Mouse (Mus musculus) lung, adult 2 months (tissue): ENCODE measurements at regions not wholly inside any gene's neighbourhood (a gene's known extent, or its start where the extent isn't known, plus 50 kb on each side); places are given as distances from the start of the nearest gene placed in this dataset.

Experiments used
- DNase-seq: peaks from one replicate; pipeline ENCODE4 v3.0.0; 2022
- H3K4me1 ChIP-seq: fragments of 200-500 bp; 2 replicates; pipeline ENCODE4 v1.6.1; 2011; ENCODE audit warnings: low read length; ENCODE audit not compliant: control insufficient read depth, insufficient read depth
- H3K4me3 ChIP-seq: fragments of 200-500 bp; replicated peaks from 2 replicates; pipeline ENCODE3; 2011; ENCODE audit warnings: low read depth, mild to moderate bottlenecking, control low read depth, low read length; ENCODE audit errors: extremely low read depth
- CTCF ChIP-seq: fragments of 200-500 bp; IDR thresholded peaks from 2 replicates; pipeline ENCODE4 v1.5.1; 2011; ENCODE audit warnings: mild to moderate bottlenecking, low read length, control low read depth; ENCODE audit not compliant: insufficient read depth
- POLR2A ChIP-seq: fragments of 200-500 bp; IDR thresholded peaks from 2 replicates; pipeline ENCODE4 v1.6.1; 2011; ENCODE audit warnings: low read depth, mild to moderate bottlenecking, control low read depth, low read length, borderline replicate concordance; ENCODE audit errors: extremely low read depth
- WGBS: fragments of 180-500 bp; shearing (Covaris S2); methylation state at CpG from one replicate; pipeline ENCODE4 v1.1.7; 2018; 5-methylcytosine and 5-hydroxymethylcytosine counted together

DNA sequence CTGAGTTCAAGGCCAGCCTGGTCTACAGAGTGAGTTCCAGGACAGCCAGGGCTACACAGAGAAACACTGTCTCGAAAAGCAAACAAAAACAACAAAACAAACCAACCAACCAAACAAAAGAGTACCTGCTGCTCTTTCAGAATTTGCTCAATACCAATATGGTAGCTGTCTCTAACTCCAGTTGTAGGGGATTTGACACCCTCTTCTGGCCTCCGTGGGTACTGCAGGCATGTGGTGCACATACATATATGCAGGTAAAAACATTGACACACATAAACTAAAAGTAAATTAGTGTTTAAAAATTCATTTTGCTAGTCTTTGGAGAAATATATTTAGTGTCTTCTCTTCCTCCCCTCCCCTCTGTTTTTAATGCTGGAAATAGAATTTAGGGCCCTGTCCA is 145.8 kb downstream of the Dusp6 start:
- 97% methylated on average over 2 of the region's 2 CpGs for WGBS
- TF ChIP-seq CTCF: no peak
- no peak for TF ChIP-seq POLR2A
- H3K4me3 ChIP-seq: no peak overlapping the region
- DNase-seq: no peak
- H3K4me1 ChIP-seq: peaks cover 3% of the 10 kb centered on the region

DNA sequence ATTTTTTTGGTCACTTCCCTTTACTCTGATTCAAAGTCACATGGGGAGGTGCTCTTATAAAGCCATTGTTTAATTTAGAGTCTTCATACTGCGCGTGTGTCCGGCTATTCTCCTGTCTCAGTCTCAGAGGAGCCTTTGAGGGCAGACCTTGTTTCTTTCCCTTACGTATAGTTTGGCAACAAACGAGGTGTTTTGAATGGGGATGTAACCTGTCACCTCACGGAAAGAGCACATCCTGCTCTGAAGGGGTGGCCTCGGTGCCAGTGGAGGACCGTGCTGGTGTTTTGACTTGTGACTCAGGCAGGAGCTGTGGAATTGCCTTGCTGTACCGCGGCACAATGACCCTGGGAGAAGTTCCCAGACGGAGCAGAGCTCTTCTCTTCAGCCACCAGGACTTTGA is 146.7 kb downstream of the Dusp6 start:
- H3K4me3 ChIP-seq: no peak overlapping the region
- peaks cover 3% of the 10 kb centered on the region for H3K4me1 ChIP-seq
- WGBS: 26% methylated on average over 11 of the region's 11 CpGs
- no peak for TF ChIP-seq CTCF
- TF ChIP-seq POLR2A: no peak
- DNase-seq: no peak

DNA sequence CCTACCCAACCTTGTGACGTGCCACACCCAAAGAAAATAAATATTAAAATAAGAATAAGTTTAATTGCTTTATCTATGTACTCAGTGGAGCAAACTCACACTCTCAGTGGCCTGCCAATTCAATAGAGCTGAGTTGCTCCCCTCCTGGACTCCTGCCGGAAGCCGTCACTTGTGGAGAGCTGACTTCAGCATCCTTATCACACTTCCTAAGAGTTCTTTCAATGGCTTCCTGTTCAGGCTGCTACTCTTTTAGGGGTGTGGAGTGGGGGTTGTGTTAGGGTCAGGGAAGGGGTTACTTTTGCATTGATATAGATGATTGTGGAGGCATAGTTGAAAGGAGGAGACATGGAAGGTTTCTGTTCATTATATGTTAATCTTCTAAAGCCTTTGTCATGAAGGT is 147.7 kb downstream of the Dusp6 start:
- no peak for DNase-seq

DNA sequence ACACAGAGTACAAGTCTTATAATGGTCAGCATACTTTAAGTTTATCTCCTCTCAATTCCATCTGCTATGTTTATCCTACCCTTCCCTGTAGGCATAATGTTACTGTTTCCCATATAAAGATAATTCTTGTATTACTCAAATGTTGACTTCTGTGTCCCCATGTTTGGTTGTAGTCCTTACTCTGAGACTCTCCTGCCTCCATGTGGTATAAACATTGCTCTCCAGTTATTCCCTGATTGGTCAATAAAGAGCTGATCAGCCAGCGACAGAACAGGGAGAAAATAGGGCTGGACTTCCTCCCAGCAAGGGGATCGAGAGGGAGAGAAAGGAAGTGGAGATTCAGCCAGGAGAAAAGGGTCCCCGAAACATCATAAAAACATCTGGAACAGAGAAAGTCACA is 150.4 kb downstream of the Dusp6 start:
- no peak for DNase-seq
- H3K4me1 ChIP-seq: peaks cover 3% of the 10 kb centered on the region
- WGBS: 72% methylated on average over 3 of the region's 3 CpGs
- TF ChIP-seq CTCF (no peak), POLR2A (no peak)
- no peak overlapping the region for H3K4me3 ChIP-seq

More for the DNA sequence above, 147.7 kb downstream of the Dusp6 start:
- 42% methylated on average over 3 of the region's 3 CpGs for WGBS
- H3K4me3 ChIP-seq: no peak overlapping the region
- no peak for TF ChIP-seq POLR2A
- TF ChIP-seq CTCF: no peak
- peaks cover 3% of the 10 kb centered on the region for H3K4me1 ChIP-seq

DNA sequence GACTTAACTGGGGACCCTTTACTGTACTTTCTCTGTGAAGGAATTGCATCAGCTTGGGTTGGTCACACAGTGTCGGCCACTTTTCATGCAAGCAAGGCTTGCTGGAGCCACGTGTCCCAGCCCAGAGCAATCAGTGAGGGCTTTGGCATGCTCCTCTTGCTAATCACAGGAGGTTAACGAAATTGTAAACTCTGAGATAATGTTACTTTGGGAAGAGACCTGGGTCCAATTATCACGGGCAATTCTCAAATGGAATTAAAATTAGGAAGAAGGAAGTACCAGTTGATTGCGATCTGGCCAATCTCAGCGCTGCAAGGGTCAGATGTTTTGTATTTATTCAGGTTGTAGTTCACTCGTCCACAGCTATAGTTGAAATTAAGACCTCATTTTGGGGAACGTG is 153.2 kb downstream of the Dusp6 start:
- no peak overlapping the region for H3K4me3 ChIP-seq
- DNase-seq: no peak
- TF ChIP-seq CTCF: no peak
- no peak for TF ChIP-seq POLR2A
- no peaks in the 10 kb centered on the region for H3K4me1 ChIP-seq
- WGBS: 57% methylated on average over 8 of the region's 8 CpGs

DNA sequence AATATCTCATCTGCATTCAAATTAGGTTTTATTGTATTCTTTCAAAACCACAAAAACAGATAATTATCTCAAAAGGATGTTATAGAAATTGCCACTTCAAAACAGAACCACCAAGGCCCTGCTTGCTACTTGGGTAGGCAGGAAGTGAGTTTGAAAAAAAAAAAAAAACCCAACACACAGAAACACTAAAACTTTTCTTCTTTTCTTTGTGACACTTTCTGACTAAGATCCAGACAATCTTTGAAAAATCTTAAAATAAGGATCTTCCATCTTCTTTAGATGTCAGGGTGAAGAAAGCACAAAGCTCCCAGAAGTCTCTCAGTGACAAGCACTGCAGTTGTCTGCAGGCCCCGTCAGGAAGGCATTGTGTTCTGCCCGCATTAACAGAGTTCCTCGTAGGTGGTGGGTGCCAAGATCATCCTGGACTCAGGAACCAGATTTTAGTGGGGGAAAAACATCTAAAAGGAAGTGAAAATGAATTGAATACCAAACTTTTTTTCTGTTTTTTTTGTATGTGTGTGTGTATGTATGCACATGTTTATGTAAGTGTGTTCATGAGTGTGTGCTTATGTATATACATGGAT is 154.0 kb downstream of the Dusp6 start:
- Histone ChIP-seq H3K4me1 (no peaks in the 10 kb centered on the region), H3K4me3 (no peak overlapping the region)
- TF ChIP-seq POLR2A (no peak), CTCF (no peak)
- WGBS: 37% methylated on average over 3 of the region's 3 CpGs
- no peak for DNase-seq

DNA sequence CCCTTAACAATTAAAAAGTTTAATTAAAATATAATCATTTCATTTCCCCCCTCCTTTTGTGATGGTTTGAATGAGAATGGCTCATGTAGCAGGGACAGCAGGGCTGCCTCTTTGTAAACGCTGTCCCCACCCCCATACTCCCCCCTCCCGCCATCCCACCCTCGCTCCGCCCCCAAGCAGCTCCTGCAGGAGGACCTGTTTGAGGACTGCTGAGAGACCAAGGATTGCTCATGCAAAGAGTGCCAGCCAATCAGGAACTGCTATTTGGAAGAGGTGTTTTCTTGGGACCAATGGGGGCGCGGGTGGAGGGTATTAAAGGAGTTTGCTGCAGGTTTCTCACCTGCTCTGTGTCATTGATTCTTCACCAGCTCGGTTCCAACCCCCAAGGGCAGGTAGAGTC is 154.6 kb downstream of the Dusp6 start:
- DNase-seq: no peak
- H3K4me3 ChIP-seq: no peak overlapping the region
- 66% methylated on average over 7 of the region's 7 CpGs for WGBS
- no peaks in the 10 kb centered on the region for H3K4me1 ChIP-seq
- TF ChIP-seq POLR2A: no peak
- no peak for TF ChIP-seq CTCF

DNA sequence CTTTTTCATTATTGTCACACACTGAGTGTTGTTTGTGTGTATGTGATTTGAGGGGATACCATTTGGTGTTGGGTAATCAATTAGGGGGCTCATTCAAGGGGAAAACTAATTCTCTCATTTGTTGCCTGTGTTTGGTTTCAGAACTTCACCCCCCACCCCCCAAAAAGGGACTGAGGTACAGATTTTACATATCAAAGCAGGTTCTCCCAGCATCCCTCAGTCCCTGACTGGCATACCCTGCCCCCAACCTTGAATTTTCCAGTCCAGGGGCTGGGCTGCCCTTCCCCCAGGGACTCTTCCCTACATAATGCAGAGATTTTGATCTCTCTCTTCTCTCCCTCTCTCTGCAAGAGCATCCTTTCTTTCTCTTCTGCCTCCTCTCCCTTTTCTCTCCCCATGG is 155.5 kb downstream of the Dusp6 start:
- Histone ChIP-seq H3K4me1 (no peaks in the 10 kb centered on the region), H3K4me3 (no peak overlapping the region)
- no peak for TF ChIP-seq CTCF
- no peak for TF ChIP-seq POLR2A
- DNase-seq: no peak

DNA sequence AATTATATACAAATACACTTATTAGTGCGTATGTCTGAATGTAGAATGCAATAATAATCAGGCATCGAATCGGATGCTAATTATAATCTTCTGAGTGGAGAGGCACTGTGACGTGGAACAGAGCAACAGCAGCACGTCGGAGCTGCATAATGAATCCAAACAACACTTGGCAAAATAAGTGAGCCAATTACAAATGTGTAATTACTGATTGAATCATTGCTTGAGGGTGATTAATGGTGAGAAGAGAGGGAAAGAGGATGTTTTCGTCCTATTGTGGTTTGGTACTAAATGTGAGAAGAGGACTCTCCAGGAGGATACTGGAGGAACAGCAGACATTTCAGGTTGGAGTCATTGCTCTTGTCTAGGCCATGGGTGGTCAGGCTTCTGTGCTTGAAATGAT is 156.5 kb downstream of the Dusp6 start:
- 86% methylated on average over 7 of the region's 7 CpGs for WGBS
- DNase-seq: no peak
- H3K4me1 ChIP-seq: no peaks in the 10 kb centered on the region
- TF ChIP-seq CTCF (no peak), POLR2A (no peak)
- no peak overlapping the region for H3K4me3 ChIP-seq

DNA sequence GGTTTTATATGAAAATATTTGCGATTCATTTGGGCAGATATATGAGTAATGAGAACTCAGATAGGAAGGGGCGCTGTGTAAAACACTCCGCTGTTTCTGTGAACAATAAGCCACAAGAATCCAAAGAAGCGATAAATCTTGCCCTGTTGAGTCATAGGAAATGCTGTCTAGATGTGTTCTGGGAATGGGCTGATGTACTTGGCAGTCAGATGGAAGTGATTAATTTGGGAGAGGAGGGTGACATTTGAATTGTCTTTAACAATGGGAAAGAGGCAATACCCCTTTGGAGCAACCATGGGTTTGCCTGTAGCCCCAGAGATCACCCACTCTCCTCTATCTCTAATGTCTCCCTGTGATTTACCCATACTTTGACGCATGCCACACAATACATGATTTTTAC is 160.4 kb downstream of the Dusp6 start:
- no peak for DNase-seq
- Histone ChIP-seq H3K4me1 (no peaks in the 10 kb centered on the region), H3K4me3 (no peak overlapping the region)
- 66% methylated on average over 5 of the region's 5 CpGs for WGBS
- TF ChIP-seq POLR2A (no peak), CTCF (no peak)
